Mouse (Mus musculus) intestine, embryonic 14.5 days (tissue): Measurements from ENCODE around the gene Samd4. TPM values are rescaled to one million over a fixed set of nuclear protein-coding genes. Genes with fewer than 3 reads are reported as not detected.

ENCODE experiments used
- ATAC-seq: fragments of 200-750 bp; cut with Nextera tagmentation; replicated peaks from 2 replicates; pipeline ENCODE4 v1.8.0; 2017; ENCODE audit warnings: low read depth, moderate number of reproducible peaks, moderate TSS enrichment, moderate library complexity; ENCODE audit not compliant: low FRiP score, low TSS enrichment
- DNase-seq: peaks from one replicate; pipeline ENCODE4 v3.0.0-alpha.2; 2018; ENCODE audit warnings: low spot score
- H3K27ac ChIP-seq: fragments of 300-500 bp; sonication (generic); 2 replicates; pipeline ENCODE4 v1.5.1; 2014; ENCODE audit warnings: low read depth, mild to moderate bottlenecking, control low read depth
- H3K27me3 ChIP-seq: fragments of 300-500 bp; sonication (generic); replicated peaks from 2 replicates; pipeline ENCODE4 v1.6.1; 2014; ENCODE audit warnings: low read length, control low read depth; ENCODE audit not compliant: control insufficient read depth, insufficient read depth
- H3K36me3 ChIP-seq: fragments of 300-500 bp; sonication (generic); 2 replicates; pipeline ENCODE4 v1.6.1; 2014; ENCODE audit warnings: low read length, control low read depth; ENCODE audit not compliant: control insufficient read depth, insufficient read depth
- H3K4me1 ChIP-seq: fragments of 300-500 bp; sonication (generic); replicated peaks from 2 replicates; pipeline ENCODE4 v1.6.1; 2014; ENCODE audit warnings: low read length, control low read depth, mixed read lengths; ENCODE audit not compliant: control insufficient read depth, insufficient read depth
- H3K4me2 ChIP-seq: fragments of 300-500 bp; sonication (generic); 2 replicates; pipeline ENCODE4 v1.6.1; 2014; ENCODE audit warnings: low read length
- H3K4me3 ChIP-seq: fragments of 300-500 bp; sonication (generic); 2 replicates; pipeline ENCODE4 v1.5.1; 2014; ENCODE audit warnings: low read depth, low read length, control low read depth, mixed read lengths
- H3K9ac ChIP-seq: fragments of 300-500 bp; sonication (generic); 2 replicates; pipeline ENCODE4 v1.6.1; 2014; ENCODE audit warnings: mild to moderate bottlenecking, low read length
- H3K9me3 ChIP-seq: fragments of 300-500 bp; sonication (generic); 2 replicates; pipeline ENCODE4 v1.6.1; 2016; ENCODE audit warnings: low read length, control low read depth; ENCODE audit not compliant: control insufficient read depth
- WGBS: fragments of 180-500 bp; shearing (Covaris S2); extraction: QIAGEN DNeasy Blood & Tissue Kit; methylation state at CpG from one replicate; pipeline ENCODE4 v1.1.7; 2014; 5-methylcytosine and 5-hydroxymethylcytosine counted together
- polyA plus RNA-seq: library from polyadenylated mRNA; unstranded; fragments of >200 nt; fragmentation: Nextera tagmentation; extraction: Ambion mirVana; gene quantifications from 2 replicates; pipeline ENCODE4 v1.2.1, GENCODE M21; 2014

Gene Samd4
- polyA plus RNA-seq, 1 experiment from 2014 or later: 4.4 TPM

- WGBS: 19% methylated on average over 9 of the region's 9 CpGs
- Histone ChIP-seq H3K4me2 (no peak overlapping the region), H3K9me3 (no peaks in the 10 kb centered on the region), H3K4me3 (no peak overlapping the region), H3K9ac (no peak overlapping the region), H3K27me3 (no peaks in the 10 kb centered on the region), H3K36me3 (no peaks in the 10 kb centered on the region), H3K27ac (no peak overlapping the region), H3K4me1 (peaks cover 19% of the 10 kb centered on the region)
- ATAC-seq (no peak), DNase-seq (no peak)
Measured at GRCm38 (mm10) chr14:46955574-46956043, 73.0 kb downstream of the Samd4 start.

- H3K9me3 ChIP-seq: no peaks in the 10 kb centered on the region
- H3K4me1 ChIP-seq: peaks cover 14% of the 10 kb centered on the region
- no peak for DNase-seq
- no peak overlapping the region for H3K9ac ChIP-seq
- 21% methylated on average over 7 of the region's 7 CpGs for WGBS
- no peak for ATAC-seq
- H3K27ac ChIP-seq: no peak overlapping the region
- H3K36me3 ChIP-seq: no peaks in the 10 kb centered on the region
- H3K27me3 ChIP-seq: no peaks in the 10 kb centered on the region
- H3K4me2 ChIP-seq: no peak overlapping the region
- no peak overlapping the region for H3K4me3 ChIP-seq
Measured at GRCm38 (mm10) chr14:46956121-46956520, 73.5 kb downstream of the Samd4 start.

GRCm38 (mm10) chr14:46959166-46959721 is 76.6 kb downstream of the Samd4 start:
- H3K27me3 ChIP-seq: no peaks in the 10 kb centered on the region
- no peaks in the 10 kb centered on the region for H3K9me3 ChIP-seq
- no peak for ATAC-seq
- peaks cover 6% of the 10 kb centered on the region for H3K4me1 ChIP-seq
- no peaks in the 10 kb centered on the region for H3K36me3 ChIP-seq
- no peak overlapping the region for H3K4me3 ChIP-seq
- no peak for DNase-seq
- H3K9ac ChIP-seq: no peak overlapping the region
- 58% methylated on average over 7 of the region's 7 CpGs for WGBS
- no peak overlapping the region for H3K4me2 ChIP-seq
- no peak overlapping the region for H3K27ac ChIP-seq

GRCm38 (mm10) chr14:46959831-46960230 is 77.2 kb downstream of the Samd4 start:
- ATAC-seq (no peak), DNase-seq (no peak)
- Histone ChIP-seq H3K4me2 (no peak overlapping the region), H3K36me3 (no peaks in the 10 kb centered on the region), H3K27ac (no peak overlapping the region), H3K4me1 (peaks cover 6% of the 10 kb centered on the region), H3K27me3 (no peaks in the 10 kb centered on the region), H3K4me3 (no peak overlapping the region), H3K9ac (no peak overlapping the region), H3K9me3 (no peaks in the 10 kb centered on the region)
- 74% methylated on average over 2 of the region's 2 CpGs for WGBS

GRCm38 (mm10) chr14:46962832-46963231 is 80.2 kb downstream of the Samd4 start:
- Histone ChIP-seq H3K9me3 (no peaks in the 10 kb centered on the region), H3K4me3 (no peak overlapping the region), H3K36me3 (no peaks in the 10 kb centered on the region), H3K4me2 (no peak overlapping the region), H3K4me1 (peaks cover 10% of the 10 kb centered on the region; the same call in 1 of the 2 replicates), H3K27me3 (no peaks in the 10 kb centered on the region), H3K27ac (no peak overlapping the region), H3K9ac (no peak overlapping the region)
- no peak for ATAC-seq
- no peak for DNase-seq
- WGBS: 85% methylated on average over 5 of the region's 5 CpGs

- Histone ChIP-seq H3K9ac (no peak overlapping the region), H3K4me3 (no peak overlapping the region), H3K9me3 (no peaks in the 10 kb centered on the region), H3K27me3 (no peaks in the 10 kb centered on the region), H3K27ac (no peak overlapping the region), H3K4me1 (peaks cover 10% of the 10 kb centered on the region; the same call in 1 of the 2 replicates), H3K36me3 (no peaks in the 10 kb centered on the region), H3K4me2 (no peak overlapping the region)
- no peak for DNase-seq
- ATAC-seq: no peak
- 91% methylated on average over 2 of the region's 2 CpGs for WGBS
Measured at GRCm38 (mm10) chr14:46964074-46964872, 81.6 kb downstream of the Samd4 start.

- ATAC-seq (no peak), DNase-seq (no peak)
- 65% methylated on average over 10 of the region's 10 CpGs for WGBS
- Histone ChIP-seq H3K27ac (no peak overlapping the region), H3K4me1 (peaks cover 10% of the 10 kb centered on the region; the same call in 1 of the 2 replicates), H3K36me3 (no peaks in the 10 kb centered on the region), H3K4me2 (no peak overlapping the region), H3K27me3 (no peaks in the 10 kb centered on the region), H3K9me3 (no peaks in the 10 kb centered on the region), H3K4me3 (no peak overlapping the region), H3K9ac (no peak overlapping the region)
Measured at GRCm38 (mm10) chr14:46966206-46966605, 83.6 kb downstream of the Samd4 start.

GRCm38 (mm10) chr14:46968046-46968445 is 85.4 kb downstream of the Samd4 start:
- WGBS: 73% methylated on average over 11 of the region's 11 CpGs
- Histone ChIP-seq H3K4me3 (no peak overlapping the region), H3K4me2 (no peak overlapping the region), H3K27ac (no peak overlapping the region), H3K9ac (no peak overlapping the region), H3K4me1 (peaks cover 10% of the 10 kb centered on the region; the same call in 1 of the 2 replicates), H3K27me3 (no peaks in the 10 kb centered on the region), H3K36me3 (no peaks in the 10 kb centered on the region), H3K9me3 (no peaks in the 10 kb centered on the region)
- ATAC-seq (no peak), DNase-seq (no peak)
